Mouse (Mus musculus): ENCODE measurements around the gene Zbtb22.
"Not testable (repeated sequence)": the region's sequence is repeated elsewhere in the genome, so short reads cannot be mapped to it uniquely, and the experiment has no call there.

Zbtb22 gene

DNA sequence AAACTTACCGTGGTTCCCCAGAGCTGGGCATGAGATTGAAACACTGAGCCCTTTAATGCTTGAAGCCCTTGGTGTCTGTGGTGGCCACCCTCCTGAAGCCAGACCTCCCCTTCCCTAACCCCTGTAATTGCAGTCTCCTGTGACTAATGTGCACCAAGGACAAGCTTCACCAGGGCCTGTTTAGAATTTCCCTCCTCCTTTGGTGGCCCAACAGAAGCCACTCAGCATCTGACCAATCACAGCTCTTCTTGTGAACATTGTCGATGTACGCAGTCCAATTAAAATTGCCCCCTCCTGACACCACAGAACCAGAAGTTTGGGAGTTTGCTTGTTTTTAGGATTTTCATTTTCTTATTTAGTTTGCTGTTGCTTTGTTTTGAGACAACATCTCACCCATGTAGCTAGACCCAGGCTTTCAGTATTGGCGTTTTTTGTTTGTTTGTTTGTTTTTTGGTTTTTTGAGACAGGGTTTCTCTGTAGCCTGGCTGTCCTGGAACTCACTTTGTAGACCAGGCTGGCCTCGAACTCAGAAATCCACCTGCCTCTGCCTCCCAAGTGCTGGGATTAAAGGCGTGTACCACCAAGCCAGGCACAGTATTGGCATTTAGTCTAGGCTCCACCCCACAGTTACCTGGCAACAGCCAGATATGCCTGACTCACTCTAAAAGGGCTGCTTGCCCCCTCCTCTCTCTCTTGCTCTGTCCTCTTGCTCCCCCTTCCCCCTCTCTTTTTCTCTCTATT is 11.6 kb upstream of the Zbtb22 start:
- not testable (repeated sequence) for DNase-seq (ENCODE audit: low spot score in 2 of 2)

DNA sequence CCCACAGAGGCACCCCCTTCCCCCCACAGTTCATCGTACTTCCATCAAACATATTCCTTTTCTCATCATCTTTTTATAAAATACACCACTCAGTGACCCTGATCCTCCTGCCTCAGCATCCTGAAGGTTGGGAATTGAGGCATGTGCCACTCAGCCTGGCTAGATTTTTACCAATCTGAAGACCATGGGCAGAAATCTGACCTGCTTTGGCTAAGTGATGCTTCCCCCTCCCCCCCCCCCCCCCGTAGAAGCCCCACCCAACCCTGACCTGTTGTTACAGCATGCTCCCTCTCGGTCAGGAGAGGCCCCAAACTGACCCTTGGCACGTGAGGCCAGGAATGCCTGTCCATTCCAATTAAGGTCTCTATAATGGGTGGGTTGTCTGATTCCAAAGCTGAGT is 10.9 kb upstream of the Zbtb22 start, which contains the start of gene Platr17:
Gene Platr17 (plus strand): TSS at position 301 of the 400 bp plus-strand sequence.
- not testable (repeated sequence) for DNase-seq (ENCODE audit: low spot score in 2 of 2)

DNA sequence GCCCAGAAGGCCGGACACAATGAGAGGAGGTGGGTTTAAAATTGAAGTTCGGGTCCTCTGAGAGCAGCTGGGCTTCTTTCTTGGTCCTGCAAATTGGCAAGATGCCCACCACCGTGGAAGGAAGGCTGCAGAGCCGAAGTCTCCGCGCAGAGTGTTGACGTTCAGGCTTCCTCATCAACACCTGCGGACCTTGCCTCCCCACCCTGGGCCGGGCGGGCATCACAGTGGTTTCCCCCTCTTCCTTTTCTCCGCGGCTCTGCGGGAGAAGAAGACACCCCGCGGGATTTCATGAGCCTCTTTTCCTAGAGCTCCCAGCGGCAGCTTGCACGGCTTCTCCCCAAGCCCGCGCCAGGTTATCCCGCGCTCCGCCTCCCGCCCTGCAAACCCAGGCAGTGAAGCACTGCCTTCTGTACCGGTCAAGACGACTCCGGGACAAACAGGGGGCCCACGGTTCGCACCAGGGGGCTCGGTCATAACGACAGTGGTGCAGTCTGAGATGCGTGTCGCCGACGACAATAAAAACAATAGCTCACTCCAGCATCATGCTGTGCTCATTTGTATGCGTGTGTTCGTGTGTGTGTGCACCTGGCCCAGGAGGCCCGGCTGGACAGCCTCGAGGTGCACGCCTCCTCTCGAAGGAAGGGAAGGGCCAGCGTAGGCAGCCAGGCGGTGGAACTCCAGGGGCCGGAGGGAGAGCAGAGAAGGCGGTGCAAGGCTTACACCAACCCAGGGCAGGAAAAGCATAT is 7.2 kb upstream of the Zbtb22 start:
- peak; percentile 51 to 59 for DNase-seq (ENCODE audit: low spot score in 2 of 2)

DNA sequence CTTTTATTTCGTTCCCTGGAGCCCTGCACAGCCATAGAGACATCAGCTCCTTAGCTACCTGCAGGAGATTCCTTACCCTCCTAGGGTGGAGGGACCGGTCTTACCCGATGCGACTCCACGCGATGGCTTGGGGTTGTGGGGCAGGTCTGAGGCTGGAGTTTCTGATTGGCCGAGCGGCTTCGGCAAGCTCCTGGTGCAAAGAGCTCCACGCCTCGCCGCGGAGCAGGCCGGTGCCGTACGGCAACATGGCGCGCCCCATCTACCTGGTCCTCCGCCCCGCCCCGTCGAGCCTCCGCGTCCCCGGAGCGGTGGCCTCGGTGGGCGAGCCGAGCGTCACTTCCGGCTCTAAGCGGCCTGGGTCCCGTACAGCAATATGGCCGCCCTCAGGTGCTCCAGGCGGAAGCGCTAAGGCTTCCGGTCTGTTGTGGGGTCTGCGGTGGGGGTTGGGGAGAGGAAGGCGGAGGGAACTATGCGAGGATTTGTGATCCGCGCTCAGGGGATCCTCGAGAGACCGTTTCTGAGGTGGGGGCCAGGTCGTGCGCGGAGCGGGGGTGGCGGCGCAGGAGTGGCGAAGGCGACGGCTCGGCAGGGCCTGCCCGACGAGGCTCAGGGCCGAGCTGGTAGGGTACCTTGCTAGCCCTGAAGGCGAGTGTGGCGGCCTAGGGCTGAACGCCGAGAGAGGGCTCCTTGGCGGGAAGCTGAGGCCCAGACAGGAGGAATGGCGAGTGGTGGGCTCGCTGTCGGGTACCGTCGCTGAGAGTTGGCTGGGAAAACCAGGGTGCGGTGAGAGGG is 6.4 kb upstream of the Zbtb22 start, which contains the start of gene Daxx:
Gene Daxx (plus strand): TSS at position 338 of the 792 bp plus-strand sequence.
- DNase-seq (ENCODE audit: low spot score in 2 of 2): peak; percentile 98 to 99

DNA sequence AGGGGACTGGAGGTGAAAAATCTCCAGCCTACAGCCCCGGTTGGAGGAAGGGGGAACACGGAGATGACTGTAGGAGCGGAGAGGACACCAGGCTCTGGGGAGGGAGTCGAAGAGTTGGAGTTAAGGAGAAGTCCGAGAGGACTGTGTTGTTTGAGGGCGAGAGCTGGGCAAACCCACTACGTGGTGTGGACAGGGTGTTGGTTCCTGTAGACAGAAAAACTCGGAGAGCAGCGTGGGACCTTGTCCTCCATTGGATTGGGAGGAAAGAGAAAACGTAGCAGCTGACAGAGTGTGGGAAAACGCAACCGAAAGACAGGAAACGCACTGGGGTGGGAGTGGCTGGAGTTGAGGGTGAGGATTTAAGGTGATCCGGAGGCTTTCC is 5.8 kb upstream of the Zbtb22 start:
- no peak for DNase-seq (ENCODE audit: low spot score in 2 of 2)

DNA sequence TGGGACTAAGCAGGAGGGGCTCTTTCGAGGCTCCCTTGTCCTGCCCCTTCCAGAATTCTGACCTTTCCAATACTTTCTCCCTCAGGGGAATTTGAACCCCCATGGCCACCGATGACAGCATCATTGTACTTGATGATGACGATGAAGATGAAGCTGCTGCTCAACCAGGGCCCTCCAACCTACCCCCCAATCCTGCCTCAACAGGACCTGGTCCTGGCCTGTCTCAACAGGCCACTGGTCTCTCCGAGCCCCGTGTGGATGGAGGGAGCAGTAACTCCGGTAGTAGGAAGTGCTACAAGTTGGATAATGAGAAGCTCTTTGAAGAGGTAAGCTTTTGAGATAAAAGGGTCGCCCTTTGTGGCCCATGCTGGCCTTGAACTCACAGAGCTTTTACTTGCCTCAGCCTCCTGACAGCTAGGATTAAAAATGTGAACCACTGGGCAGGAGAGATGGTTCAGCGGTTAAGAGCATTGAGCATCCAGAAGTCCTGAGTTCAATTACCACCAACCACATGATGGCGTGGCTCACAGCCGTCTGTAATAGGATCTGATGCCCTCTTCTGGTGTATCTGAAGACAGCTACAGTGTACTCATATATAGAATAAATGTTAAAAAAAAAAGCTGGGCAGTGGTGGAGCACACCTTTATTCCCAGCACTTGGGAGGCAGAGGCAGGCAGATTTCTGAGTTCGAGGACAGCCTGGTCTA is 5.2 kb upstream of the Zbtb22 start:
- no peak for DNase-seq (ENCODE audit: low spot score in 2 of 2)

DNA sequence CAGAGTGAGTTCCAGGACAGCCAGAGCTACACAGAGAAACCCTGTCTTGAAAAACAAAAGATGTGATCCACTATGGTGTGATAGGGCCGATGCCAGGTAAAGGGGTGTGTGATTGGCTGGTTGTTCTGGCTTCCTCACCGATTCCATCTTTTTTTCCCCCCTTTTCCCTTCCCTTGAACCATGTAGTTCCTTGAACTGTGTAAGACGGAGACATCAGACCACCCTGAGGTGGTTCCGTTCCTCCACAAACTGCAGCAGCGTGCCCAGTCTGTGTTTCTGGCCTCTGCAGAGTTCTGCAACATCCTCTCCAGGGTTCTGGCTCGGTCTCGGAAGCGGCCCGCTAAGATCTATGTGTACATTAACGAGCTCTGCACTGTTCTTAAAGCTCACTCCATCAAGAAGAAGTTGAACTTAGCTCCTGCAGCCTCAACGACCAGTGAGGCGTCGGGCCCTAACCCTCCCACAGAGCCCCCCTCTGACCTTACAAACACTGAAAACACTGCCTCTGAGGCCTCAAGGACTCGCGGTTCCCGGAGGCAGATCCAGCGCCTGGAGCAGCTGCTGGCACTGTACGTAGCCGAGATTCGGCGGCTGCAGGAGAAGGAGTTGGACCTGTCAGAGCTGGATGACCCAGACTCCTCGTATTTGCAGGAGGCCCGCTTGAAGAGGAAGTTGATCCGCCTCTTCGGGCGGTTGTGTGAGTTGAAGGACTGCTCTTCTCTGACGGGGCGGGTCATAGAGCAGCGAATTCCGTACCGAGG is 4.5 kb upstream of the Zbtb22 start:
- no peak for DNase-seq (ENCODE audit: low spot score in 2 of 2)

DNA sequence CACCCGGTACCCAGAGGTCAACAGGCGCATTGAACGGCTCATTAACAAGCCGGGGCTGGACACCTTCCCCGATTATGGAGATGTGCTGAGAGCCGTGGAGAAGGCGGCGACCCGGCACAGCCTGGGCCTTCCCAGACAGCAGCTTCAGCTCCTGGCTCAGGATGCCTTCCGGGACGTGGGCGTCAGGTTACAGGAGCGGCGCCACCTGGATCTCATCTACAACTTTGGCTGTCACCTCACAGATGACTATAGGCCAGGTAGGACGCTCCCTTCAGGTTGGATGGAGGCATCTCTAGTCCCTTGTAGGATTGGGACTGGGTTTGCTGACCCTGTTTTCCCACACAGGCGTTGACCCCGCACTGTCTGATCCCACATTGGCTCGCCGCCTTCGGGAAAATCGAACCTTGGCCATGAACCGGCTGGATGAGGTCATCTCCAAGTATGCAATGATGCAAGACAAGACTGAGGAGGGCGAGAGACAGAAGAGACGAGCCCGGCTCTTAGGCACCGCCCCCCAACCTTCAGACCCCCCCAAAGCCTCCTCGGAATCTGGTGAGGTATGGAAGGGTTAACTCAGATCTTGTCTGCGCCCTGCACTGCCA is 3.8 kb upstream of the Zbtb22 start:
- DNase-seq (ENCODE audit: low spot score in 2 of 2): no peak

DNA sequence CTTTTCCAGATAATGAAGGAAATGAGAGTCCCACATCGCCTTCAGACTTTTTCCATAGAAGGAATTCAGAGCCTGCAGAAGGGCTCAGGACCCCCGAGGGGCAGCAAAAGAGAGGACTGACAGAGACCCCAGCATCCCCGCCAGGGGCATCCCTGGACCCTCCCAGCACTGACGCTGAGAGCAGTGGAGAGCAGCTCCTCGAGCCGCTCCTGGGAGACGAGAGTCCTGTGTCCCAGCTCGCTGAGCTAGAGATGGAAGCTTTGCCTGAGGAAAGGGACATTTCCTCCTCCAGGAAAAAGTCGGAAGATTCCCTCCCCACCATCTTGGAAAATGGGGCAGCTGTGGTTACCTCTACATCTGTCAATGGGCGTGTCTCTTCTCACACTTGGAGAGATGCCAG is 2.4 kb upstream of the Zbtb22 start:
- no peak for DNase-seq (ENCODE audit: low spot score in 2 of 2)

DNA sequence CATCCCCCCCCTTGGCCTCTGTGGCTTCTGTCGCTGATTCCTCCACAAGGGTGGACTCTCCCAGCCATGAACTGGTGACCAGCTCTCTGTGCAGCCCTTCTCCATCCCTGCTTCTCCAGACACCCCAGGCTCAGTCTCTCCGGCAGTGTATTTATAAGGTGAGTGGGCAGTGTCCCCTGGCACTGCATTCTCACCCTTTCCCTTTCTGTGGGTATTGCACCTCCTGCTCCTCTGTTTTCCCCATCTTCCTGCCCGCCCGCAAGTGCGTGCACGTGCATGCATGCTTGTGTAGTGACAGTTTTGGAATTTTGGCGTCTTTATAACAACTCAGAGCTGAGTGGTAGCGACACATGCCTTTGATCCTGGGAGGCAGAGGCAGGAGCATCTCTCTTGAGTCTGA is 1.8 kb upstream of the Zbtb22 start:
- no peak for DNase-seq (ENCODE audit: low spot score in 2 of 2)

DNA sequence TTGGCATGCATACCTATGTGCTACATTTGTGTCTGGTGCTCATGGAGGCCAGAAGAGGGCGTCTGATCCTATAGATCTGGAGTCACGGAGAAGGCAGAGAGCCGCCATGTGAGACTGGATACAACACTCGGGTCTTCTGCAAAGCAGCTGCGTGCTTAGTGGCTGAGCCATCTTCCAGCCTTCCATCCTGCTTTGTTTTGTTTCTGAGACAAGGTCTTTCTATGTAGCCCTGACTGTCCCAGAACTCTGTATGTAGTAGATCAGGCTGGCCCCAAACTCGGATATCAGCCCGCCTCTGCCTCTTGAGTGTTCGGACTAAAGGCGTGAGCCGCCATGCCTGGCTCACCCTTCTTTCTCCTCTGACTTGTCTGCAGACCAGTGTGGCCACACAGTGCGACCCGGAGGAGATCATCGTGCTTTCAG is 724 bp upstream of the Zbtb22 start:
- no peak for DNase-seq (ENCODE audit: low spot score in 2 of 2)

DNA sequence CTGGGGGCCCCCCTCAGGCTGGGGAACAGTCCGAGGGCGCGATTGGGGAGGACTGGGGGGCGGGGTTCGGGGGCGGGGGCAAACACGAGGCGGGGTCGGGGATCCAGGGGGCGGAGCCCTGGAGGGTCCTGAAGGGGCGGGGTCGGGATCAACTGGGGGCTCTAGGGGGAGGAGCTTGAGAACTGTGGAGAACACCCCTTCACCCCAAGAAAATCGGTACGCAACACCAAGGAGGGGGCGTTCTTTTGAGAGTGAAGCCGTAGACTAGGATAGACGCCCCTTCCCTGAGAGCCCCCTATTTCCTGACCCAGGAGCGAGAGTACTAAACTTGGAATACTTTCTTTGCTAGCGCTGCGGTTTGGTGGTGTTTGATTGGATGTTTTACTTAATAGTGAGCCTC is 590 bp downstream of the Zbtb22 start:
- DNase-seq (ENCODE audit: low spot score in 2 of 2): no peak

DNA sequence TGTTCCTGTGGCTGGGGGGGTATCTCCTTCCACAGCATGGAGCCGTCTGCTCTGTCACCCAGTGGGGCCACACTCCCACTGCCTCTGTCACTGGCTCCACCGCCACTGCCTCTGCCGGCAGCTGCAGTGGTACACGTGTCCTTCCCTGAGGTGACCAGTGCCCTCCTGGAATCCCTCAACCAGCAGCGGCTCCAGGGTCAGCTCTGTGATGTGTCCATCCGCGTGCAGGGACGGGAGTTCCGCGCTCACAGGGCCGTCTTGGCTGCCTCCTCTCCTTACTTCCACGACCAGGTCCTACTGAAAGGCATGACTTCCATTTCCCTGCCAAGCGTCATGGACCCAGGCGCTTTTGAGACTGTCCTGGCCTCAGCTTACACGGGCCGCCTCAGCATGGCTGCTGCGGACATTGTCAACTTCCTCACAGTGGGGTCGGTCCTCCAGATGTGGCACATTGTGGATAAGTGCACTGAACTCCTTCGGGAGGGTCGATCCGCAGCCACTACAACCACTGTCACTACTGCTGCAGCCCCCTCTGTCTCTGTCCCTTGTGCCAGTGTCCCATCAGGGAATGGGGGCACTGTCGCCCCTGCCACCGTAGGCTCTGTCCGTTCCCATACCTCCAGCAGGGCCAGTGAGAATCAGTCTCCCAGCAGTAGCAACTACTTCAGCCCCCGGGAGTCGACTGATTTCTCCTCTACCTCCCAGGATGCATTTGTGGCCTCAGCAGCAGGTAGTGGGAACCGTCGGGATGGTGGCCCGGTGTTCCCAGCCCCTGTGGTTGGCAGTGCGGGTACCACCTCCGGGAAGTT is 1.3 kb downstream of the Zbtb22 start:
- DNase-seq (ENCODE audit: low spot score in 2 of 2): no peak

DNA sequence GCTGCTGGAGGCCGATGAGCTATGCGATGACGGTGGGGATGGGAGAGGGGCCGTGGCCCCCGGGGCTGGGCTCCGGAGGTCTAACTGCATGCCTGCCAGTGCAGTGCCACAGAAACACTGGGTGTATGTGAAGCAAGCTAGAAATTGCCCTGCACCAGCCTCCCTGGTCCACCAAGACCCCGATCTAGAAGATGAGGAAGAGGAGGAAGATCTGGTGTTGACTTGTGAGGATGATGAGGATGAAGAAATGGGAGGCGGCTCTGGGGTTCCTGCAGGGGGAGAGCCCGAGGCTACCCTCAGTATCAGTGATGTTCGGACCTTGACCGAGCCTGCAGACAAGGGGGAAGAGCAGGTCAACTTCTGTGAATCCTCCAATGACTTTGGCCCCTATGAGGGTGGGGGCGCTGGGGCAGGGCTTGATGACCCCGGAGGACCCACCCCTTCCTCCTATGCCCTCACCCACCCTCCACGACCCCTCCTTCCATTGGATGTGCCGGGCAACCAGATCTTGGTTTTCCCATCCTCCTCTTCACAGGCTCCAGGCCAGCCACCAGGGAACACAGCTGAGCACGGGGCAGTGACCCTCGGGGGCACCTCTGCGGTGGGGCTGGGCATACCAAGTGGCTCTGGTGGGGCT is 2.1 kb downstream of the Zbtb22 start:
- no peak for DNase-seq (ENCODE audit: low spot score in 2 of 2)

DNA sequence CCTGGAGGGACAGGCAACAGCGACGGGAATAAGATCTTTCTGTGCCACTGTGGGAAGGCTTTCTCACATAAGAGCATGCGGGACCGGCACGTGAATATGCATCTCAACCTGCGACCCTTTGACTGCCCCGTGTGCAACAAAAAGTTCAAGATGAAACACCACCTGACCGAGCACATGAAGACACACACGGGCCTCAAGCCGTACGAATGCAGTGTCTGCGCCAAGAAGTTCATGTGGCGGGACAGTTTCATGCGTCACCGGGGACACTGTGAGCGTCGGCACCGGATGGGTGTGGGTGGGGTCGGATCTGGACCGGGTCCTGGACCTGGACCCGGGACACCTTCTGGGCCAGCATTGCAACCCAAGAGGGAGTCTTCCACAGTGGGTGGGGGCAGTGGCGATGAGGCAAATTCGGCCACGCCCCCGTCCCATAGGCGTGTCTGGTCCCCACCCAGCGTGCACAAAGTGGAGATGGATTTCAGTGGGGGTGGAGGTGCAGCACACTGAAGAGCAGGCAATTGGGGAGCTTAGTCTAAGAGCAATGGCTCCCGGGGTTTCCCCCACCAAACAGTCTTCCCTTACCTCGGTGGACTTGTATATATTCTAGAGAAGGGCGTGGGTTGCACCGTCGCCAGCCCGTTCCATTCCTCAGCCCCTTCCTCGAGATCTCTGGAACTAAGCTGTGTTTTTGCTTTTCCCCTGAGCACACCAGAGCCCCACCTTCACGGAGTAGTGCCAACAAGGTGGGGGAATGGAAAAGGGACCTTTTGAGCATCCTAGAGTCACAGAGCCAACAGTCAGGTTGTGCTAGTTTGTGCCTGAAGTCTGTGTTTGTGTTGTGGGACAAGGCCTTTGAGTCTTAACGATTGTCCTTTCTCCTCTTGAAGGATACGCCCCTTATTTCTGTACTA is 2.8 kb downstream of the Zbtb22 start:
- DNase-seq (ENCODE audit: low spot score in 2 of 2): no peak

DNA sequence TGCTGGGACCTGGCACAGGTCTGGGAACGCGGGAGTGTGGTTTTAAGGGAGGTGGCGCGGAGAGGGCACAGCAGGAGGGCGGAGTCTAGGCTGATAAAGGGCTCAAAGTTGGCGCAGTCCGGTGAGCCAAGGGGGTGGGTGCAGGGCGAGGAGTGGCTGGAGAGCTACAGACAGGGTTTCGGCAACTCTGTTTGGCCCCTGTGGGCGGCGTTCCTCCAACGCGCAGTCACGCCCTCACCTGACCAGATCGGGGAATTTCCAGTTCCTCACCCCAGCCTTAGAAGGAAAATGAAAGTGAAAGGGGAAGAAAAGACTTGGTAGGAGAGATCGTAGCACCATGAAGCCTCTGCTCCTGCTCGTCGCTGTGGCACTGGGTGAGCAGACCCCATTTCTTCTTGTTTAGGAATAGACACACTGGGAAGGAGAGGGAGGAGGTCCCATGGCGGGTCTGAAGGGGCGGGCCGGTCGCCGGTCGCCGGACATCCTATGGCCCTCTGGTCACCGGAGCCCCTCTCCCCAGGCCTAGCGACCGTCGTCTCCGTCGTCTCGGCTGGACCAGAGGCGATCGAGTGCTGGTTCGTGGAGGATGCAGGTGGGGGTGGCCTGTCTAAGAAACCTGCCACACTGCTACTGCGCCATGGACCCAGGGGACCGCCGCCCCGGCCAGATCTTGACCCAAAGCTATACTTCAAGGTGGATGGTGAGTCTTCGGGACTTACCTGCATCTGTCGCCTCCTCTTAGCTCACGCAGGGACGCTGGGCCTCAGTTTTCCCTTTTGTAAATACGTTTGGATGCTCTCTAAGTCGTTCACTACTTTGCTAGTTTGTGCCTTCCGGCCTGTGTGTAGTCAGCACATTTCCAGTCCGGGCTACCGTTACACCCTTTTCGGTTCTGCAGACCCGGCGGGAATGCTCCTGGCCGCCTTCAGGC is 3.9 kb downstream of the Zbtb22 start:
- DNase-seq (ENCODE audit: low spot score in 2 of 2): peak in 1 of 2 experiments; percentile 45
